Mouse (Mus musculus): ENCODE measurements around the gene AC124108.1. TPM values are rescaled to one million over a fixed set of nuclear protein-coding genes. Genes with fewer than 3 reads are reported as not detected.

The AC124108.1 gene
- total and polyA plus RNA-seq, 3 experiments: not detected

- H3K4me3 ChIP-seq (replicated peaks in 1 of 3; ENCODE audit: low read depth in 2 of 3, low read length in 2 of 3, poor library complexity in 1 of 3): no peak within 1 kb of the TSS
- no peaks in the 10 kb centered on the region for H3K79me2 ChIP-seq (replicated peaks; ENCODE audit: control insufficient read depth, extremely low read depth, insufficient read depth, poor library complexity, severe bottlenecking)
- dilution Hi-C loops (cut with MboI; ENCODE audit: extremely low pct_ligation_motif_present, extremely low pct_unique_long_range_greater_than_20kb, low sequenced_read_pairs) (no loop called here), in situ Hi-C loops (cut with MboI; ENCODE audit: low pct_ligation_motif_present, low pct_unique_long_range_greater_than_20kb, low sequenced_read_pairs) (no loop called here)
- no peak within 1 kb of the TSS for H3K9ac ChIP-seq (ENCODE audit: insufficient read depth, low read depth)
- no peak for DNase-seq (ENCODE audit: extremely low read depth)
- TF ChIP-seq TCF12 (IDR thresholded peaks at IDR 0.05; ENCODE audit: low read depth, low read length): no peak
- TF ChIP-seq GABPA (IDR thresholded peaks at IDR 0.05; ENCODE audit: insufficient replicate concordance, low read depth, low read length): no peak
- TF ChIP-seq MAFK (IDR thresholded peaks at IDR 0.05; ENCODE audit: insufficient replicate concordance, low read length): no peak
- no peaks in the 10 kb centered on the region for H3K9me3 ChIP-seq (replicated peaks; ENCODE audit: low read length)
- H3K4me1 ChIP-seq (ENCODE audit: control insufficient read depth in 1 of 2, insufficient read depth in 2 of 2): no peaks in the 10 kb centered on the region
- peaks cover 33% of the 10 kb centered on the region for H3K27me3 ChIP-seq (replicated peaks)
- H3K4me2 ChIP-seq (ENCODE audit: insufficient read depth, low read depth, poor library complexity, severe bottlenecking): no peak within 1 kb of the TSS
- no peak within 1 kb of the TSS for H3K27ac ChIP-seq (ENCODE audit: insufficient read depth, low read depth)
- H3K36me3 ChIP-seq (replicated peaks in 1 of 2; ENCODE audit: control insufficient read depth in 1 of 2, insufficient read depth in 1 of 2, low read length in 1 of 2): no peaks in the 10 kb centered on the region
These were observed 38.4 kb downstream of the AC124108.1 start, which contains the start of gene Gm10188 for GRCm38 (mm10) chr1:132229667-132230066. Gene Gm10188 (minus strand): TSS chr1:132229767.

DNA sequence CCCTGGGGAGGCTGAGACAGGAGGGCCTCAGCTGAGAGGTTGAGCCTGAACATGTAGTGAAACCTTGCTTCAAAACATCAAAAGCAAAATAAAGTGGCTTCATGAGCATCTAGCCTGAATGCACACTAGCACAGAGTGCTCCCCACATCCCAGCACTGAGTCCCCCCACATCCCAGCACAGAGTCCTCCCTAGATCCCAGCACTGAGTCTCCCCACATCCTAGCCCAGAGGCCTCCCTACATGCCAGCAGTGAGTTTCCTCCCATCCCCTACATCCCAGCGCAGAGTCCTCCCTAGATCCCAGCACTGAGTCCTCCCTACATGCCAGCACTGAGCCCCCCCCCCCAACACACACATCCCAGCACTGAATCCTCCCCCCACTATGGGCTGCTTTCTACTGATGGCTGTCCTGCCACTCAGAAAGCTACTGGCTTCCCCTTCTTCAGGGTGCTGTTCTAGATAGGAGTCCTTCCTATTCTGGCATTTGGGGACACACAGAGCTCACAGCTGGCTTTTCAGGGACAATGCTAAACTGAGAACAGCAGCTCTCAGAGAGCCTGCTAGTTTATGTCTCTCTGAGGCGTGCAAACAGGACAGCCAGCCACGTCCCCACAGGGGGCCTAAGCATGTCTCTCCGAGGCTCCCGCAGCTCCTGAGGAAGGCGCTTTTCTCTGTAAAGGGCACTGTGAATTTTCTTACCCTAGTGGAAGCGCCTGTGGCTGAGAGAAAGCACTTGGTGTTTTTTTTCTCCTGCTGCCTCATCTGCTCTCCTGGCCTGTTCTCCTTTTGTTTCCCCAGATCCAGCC is 40.4 kb downstream of the AC124108.1 start:
- no peak overlapping the region for H3K4me2 ChIP-seq (ENCODE audit: insufficient read depth, low read depth, poor library complexity, severe bottlenecking)
- H3K27ac ChIP-seq (ENCODE audit: insufficient read depth, low read depth): no peak overlapping the region
- dilution Hi-C loops (cut with MboI; ENCODE audit: extremely low pct_ligation_motif_present, extremely low pct_unique_long_range_greater_than_20kb, low sequenced_read_pairs): no loop called here
- no peaks in the 10 kb centered on the region for H3K4me1 ChIP-seq (ENCODE audit: control insufficient read depth in 1 of 2, insufficient read depth in 2 of 2)
- H3K79me2 ChIP-seq (replicated peaks; ENCODE audit: control insufficient read depth, extremely low read depth, insufficient read depth, poor library complexity, severe bottlenecking): no peaks in the 10 kb centered on the region
- H3K36me3 ChIP-seq (replicated peaks in 1 of 2; ENCODE audit: control insufficient read depth in 1 of 2, insufficient read depth in 1 of 2, low read length in 1 of 2): no peaks in the 10 kb centered on the region
- TF ChIP-seq KAT2A (IDR thresholded peaks at IDR 0.05; ENCODE audit: insufficient replicate concordance, low read length): no peak
- TF ChIP-seq GABPA (IDR thresholded peaks at IDR 0.05; ENCODE audit: insufficient replicate concordance, low read depth, low read length): no peak
- TF ChIP-seq ETS1 (conservative IDR thresholded peaks at IDR 0.05; ENCODE audit: low read depth, low read length): no peak
- TF ChIP-seq IRF4 (IDR thresholded peaks at IDR 0.05; ENCODE audit: low read depth, low read length): no peak
- no peak for TF ChIP-seq MYC (IDR thresholded peaks at IDR 0.05; ENCODE audit: low read depth, low read length)
- no peak for TF ChIP-seq JUND (conservative IDR thresholded peaks at IDR 0.05; ENCODE audit: low read depth, low read length)
- no peak for TF ChIP-seq MXI1 (IDR thresholded peaks at IDR 0.05; ENCODE audit: low read depth, low read length)
- no peak for TF ChIP-seq ELF1 (IDR thresholded peaks at IDR 0.05; ENCODE audit: low read depth, low read length)
- TF ChIP-seq SMC3 (IDR thresholded peaks at IDR 0.05; ENCODE audit: low read depth, low read length): no peak
- TF ChIP-seq TBP (conservative IDR thresholded peaks at IDR 0.05; ENCODE audit: low read depth, low read length): no peak
- no peak for TF ChIP-seq BHLHE40 (IDR thresholded peaks at IDR 0.05; ENCODE audit: low read depth, low read length)
- no peak for TF ChIP-seq HCFC1 (IDR thresholded peaks at IDR 0.05; ENCODE audit: low read depth, low read length)
- TF ChIP-seq USF1 (IDR thresholded peaks at IDR 0.05; ENCODE audit: low read depth, low read length): no peak
- no peak for TF ChIP-seq JUN (IDR thresholded peaks at IDR 0.05; ENCODE audit: insufficient read depth, low read depth, low read length)
- no peak for TF ChIP-seq ZMIZ1 (IDR thresholded peaks at IDR 0.05; ENCODE audit: low read depth, low read length)
- no peak for TF ChIP-seq PAX5 (IDR thresholded peaks at IDR 0.05; ENCODE audit: low read length)
- no peak for TF ChIP-seq CTCF (conservative IDR thresholded peaks at IDR 0.05 in 1 of 2, IDR thresholded peaks at IDR 0.05 in 1 of 2; ENCODE audit: low read depth in 2 of 2, low read length in 2 of 2)
- no peak for TF ChIP-seq MAZ (IDR thresholded peaks at IDR 0.05; ENCODE audit: low read depth, low read length)
- no peak overlapping the region for H3K9ac ChIP-seq (ENCODE audit: insufficient read depth, low read depth)
- no peak for DNase-seq (ENCODE audit: extremely low read depth)
- H3K27me3 ChIP-seq (replicated peaks): peaks cover 39% of the 10 kb centered on the region
- in situ Hi-C loops (cut with MboI; ENCODE audit: low pct_ligation_motif_present, low pct_unique_long_range_greater_than_20kb, low sequenced_read_pairs): no loop called here
- no peak overlapping the region for H3K4me3 ChIP-seq (replicated peaks in 1 of 3; ENCODE audit: low read depth in 2 of 3, low read length in 2 of 3, poor library complexity in 1 of 3)
- H3K9me3 ChIP-seq (replicated peaks; ENCODE audit: low read length): no peaks in the 10 kb centered on the region
